Mouse (Mus musculus): ENCODE measurements at regions not wholly inside any gene's neighbourhood (a gene's known extent, or its start where the extent isn't known, plus 50 kb on each side); places are given as distances from the start of the nearest gene placed in this dataset.

DNA sequence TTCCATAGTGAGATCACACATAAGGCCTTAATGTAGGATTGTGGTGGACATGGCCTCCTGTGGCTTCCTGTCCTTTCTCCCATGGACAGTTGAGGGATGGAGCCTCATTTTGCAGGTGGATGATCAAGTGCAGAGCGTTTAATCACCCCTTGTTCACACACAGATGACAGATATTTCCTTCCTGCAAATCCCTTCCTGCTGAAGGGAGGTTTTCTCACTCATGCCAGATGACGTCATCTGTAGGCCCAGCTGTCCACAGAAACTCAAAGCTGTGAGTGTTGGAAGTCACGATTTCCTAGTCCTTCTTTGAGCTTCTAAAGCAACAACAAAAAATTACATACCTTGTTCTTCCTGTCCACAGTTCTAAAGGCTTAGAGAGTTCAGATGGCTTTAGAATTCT, 1935.3 kb upstream of the Lrrc6 start:
- DNase-seq, result no peak

DNA sequence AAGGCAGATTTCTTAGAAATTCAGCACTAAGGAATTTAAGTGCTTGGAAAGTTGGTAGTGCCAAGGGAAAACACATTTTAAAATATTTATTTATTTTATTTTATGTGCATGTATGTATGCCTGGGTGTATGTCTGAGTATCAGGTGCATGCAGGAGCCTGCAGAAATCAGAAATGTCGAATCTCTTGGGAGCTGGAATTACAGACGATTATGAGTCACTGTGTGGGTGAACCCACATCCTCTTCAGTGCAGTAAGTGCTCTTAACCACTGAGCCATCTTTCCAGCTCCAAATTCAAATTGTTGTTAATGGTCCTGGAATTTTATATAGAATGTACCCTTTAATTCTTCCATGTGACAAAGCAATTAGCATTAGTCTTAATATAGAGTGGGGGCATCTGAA, 1930.5 kb upstream of the Lrrc6 start:
- no peak for DNase-seq

DNA sequence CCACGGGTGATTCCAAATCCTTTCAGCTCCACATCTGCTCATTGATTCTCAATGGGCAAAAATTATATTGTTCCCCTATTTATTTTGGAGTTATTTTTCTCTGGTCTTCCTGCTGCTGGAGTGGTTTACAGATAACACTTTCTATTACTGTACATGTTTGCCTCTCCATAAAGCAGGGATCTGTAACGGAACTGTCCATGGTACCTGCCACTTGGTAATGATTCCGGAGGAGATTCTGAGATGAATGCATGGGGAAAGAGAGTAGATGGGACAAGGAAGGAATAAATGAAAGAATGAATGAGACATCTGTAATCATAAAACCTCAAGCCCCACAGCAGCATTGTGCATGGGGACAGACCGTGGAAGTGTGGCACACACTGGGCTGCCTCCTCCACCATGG, 1929.8 kb upstream of the Lrrc6 start:
- no peak for DNase-seq

DNA sequence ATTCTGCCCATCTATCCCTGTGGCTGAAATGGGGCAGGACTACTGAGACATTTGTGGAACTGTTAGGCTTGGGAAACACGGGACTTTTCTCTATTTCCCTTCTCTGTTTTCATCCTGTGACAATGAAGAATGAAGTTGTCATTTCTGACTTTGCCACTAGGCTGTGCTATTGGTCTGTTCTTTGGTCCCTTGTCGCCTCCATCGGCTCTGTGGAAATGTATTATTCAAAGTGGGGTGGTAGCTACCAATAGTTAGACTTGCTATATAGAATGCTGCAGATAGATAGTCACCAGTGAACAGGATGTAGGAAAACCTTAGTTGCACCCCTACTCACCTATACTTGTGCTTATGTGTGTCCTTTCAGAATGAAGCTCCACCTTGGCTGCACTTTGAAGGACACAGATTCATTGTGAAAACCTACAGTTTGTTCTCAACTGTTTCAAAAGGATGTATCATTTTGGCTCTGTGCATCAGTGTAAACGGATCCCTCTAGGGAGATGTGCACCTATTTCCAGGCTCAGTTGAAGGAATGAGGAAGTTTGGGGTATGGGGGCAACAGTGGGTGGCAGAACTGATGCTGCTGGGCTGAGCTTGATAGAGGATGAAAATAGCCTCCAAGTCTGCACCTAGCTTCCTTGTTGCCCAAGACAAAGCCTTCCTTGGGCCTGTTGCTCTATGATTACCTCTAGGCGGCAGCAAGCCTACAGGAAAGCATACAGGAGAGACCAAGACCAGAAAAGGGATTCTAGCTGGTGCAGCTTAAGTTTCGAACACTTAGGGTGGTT, 1927.9 kb upstream of the Lrrc6 start:
- DNase-seq, result peak in 1 of 2 experiments; percentile 8

DNA sequence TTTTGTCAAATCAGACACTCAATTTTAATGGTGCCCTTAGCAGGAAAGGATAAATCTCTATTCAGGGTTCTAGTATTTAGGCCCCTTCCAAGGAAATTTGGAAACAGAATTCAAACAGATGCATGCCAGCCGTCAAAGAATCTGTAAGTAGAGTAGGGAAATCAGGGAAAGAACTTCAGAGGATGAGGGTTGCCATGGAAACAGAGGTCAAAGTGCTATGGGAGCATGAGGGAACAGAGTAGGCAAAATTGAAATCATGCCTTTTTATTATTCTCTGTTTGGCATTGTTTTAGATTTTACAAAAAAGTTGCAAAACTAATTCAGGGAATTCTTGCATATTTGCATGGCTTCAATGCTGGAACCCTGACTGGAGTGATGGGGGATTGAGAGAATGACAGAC, 1916.4 kb upstream of the Lrrc6 start:
- no peak for DNase-seq

DNA sequence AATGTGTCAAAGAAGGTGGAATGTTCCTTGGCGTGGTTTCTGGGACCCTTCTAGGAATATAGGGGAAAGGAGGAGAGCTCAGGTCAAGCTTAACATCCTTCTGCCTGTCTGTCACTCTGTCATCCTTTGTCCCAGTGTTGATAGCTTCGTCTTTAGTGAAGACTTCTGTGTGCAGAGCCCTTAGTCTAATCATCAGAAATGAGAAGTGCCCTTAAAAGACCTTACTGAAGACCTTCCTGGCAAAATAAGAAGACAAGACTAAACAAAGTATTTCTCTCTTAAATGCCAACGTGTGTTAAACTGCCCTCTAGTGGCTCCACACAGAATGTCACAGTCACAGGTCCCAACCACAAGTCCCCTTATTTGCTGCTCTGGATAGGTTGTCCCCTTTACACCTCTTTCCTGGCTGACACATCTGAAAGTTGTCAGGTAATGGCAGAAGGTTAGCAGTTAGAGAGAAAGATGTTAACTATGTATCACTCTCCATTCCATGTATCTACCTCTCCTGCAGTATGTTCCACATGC, 1914.8 kb upstream of the Lrrc6 start:
- DNase-seq, result peak in 1 of 2 experiments; percentile 21

DNA sequence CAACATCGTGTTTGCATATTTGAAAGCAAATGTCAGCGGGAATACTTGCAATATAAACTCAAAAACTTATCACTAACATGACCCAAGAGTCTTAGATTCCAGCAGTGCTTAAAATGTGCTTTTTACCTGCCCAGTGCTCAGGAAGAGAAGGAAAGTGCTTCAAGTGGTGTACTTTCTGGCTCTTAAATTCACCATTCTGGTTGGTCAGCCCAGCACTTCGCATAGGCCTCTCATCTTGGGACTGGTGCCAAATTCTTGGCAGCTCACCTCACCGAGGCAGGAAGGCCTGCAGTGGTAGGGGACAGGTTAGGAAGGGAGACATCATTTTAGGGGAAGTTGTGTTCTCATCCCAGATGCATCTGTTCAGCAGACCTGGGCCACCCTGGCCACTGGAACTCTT, 1913.3 kb upstream of the Lrrc6 start:
- DNase-seq, result no peak

DNA sequence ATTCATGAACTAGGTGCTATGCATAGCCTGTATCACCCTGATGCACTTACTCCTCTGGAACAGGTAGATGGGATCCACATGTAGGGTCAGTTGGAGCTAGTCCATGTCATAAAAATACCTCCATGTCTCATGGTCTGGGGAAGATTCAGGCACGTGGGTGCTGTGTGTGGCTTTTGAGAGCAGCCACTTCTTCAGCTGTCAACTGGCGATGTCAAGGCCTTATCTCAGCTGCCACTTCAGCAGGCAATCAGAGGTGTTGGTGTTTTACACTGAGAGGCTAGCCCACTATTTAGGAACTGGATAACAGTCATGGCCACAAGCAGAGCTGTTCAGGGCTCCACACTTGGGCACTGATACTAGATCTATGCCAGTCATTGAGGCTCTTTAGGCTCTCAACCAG, 1912.0 kb upstream of the Lrrc6 start:
- DNase-seq, result no peak

DNA sequence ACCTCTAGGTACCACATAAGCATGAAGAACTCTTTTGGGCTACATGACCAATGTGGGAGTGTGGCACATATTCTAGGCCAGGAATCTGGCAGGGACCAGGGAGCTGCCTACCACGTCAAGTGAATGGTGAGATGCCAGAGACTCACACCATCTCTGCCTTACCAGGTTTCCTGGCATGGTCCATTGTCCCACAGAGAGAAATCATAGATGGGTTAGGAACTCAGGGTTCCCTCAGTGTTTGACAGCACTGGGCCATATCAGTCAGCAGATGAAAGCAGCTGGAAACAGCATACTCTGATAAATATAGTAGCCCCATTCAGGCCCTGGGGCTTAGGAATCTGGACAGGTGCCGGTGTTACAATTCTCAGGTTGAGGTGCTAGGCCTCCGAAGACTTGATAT, 1911.4 kb upstream of the Lrrc6 start:
- DNase-seq, result no peak

DNA sequence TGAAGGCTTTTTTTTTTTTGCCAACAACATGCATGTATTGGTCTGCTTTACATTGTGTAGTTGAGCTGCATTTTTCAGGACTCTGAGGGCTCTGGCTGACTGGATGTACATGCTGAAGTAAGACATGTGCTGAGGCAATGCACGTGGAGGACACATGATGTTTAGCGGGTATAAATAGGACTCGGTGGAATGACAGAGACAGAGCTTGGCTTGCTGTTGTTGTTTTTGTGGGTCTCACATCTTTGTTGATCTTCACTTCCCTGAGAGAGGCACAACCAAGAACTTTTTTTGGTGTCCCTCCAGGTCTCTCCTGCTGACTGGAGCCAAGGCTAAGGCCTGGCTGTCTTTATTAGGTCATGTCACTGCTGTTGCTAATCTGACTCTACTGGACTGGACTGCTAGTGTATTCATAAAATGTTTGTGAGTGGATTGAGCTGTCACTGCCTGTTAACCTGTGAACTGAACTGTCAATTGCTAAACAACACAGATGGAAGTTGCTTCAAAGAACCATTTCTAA, 1902.9 kb upstream of the Lrrc6 start:
- DNase-seq, result no peak

DNA sequence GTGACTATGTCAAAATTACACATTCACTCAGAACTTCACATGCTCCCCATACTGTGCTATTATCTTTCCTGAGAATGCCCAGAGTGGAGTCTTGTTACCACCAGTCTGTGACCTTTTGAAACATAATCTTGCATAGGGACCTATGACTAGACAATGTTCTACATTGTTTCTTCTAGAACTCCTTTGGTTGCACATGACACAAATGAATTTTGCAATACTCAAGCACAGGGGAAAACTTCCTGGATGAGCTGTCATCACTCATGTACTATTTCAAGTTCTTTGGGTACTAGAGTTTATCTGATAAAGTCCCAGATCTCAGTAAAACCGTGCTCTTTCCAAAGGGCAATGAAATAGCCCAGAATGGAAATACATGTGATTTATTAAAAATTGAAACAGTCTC, 1901.0 kb upstream of the Lrrc6 start:
- no peak for DNase-seq

DNA sequence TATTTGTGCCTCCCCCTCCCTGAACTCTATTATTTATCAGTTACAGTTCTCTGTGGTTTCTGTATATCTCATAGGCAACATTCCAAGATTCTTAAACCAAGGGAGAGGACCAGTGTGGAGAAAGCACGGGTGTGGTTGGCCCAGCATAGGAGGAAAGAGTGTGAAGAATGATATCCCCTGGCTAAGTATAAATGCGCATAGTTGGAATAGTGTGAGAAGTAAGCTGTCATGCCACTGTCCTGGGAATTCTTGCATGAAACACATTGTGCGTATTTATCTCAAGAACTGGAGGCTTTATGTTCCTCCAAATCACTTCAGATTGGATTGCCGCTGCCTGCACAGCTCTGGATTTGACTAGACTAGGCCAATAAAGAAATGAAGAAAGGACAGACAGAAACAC, 1900.3 kb upstream of the Lrrc6 start:
- no peak for DNase-seq

DNA sequence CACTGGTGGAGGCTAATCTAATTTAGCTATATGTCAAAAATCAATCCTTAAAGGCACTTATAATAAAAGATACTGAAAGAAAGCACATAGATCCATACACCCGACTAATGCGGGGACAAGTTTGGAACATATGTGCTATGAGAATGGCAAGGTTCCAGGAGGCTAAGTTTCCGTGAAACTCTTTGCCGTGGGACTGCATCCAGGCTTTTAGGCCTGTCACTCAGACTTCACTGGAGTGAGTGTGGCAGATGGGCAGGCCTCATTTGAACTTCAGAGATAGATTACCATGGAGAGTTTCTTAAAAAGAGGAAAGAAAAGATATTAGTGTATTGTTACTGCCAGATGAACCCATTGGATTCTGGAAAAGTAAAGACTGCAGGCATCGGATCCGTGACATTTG, 1895.9 kb upstream of the Lrrc6 start:
- DNase-seq, result no peak

DNA sequence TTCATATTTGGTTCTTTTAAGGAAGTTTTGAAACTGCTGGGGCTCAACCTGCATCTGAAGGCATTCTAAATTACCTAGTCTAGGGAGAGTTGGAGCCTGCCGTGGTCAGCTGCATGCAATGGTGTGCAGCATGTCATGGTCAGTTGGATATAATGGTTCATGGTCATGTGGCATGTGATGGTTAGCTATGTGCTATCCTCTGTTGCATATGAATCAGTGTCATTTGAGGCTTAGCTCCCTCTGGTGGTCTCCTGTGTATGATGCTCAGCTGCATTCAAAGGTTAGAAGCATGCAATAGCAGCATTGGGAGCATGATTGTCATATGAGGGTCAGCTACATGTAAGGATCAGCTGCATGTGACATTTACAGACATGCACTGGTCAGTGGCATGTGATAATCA, 1894.0 kb upstream of the Lrrc6 start:
- DNase-seq, result peak in 1 of 2 experiments; percentile 21

DNA sequence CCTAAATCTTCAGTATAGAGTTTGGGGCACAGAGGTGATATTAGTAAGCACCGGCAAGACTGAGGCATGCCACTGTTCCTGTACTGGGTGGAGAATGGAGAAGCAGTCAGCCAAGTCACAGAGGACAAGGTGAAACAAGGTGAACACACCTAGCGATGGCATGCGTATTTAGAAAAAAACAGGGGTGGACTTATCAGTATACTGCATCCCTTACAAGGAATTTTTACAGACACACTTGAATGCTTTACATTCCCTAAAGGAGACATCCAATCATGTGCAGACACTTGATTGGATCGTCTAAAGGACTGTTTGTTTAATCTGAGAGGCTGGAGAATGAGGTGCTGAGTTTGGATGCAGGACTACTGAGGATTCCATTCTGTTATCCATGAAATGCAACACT, 1893.4 kb upstream of the Lrrc6 start:
- DNase-seq, result no peak

DNA sequence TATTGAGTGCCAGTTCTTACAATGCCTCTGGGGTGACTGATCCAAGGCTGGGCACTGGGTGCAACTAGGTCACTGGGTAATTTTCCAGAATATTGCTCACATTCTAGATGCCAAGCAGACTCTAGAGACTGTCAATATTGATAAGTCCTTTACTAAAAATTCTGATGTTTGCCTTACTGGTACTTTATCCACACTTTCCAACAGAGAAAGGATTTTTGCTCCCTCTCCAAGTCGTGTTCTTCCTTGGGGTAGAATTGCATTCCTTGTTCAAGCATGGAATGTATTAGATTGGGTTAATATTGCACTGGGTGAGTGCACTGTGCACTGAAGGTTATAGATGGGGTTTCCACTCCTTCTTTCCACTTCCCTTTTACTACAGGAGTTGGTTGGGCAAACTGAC, 1891.0 kb upstream of the Lrrc6 start:
- DNase-seq, result no peak

DNA sequence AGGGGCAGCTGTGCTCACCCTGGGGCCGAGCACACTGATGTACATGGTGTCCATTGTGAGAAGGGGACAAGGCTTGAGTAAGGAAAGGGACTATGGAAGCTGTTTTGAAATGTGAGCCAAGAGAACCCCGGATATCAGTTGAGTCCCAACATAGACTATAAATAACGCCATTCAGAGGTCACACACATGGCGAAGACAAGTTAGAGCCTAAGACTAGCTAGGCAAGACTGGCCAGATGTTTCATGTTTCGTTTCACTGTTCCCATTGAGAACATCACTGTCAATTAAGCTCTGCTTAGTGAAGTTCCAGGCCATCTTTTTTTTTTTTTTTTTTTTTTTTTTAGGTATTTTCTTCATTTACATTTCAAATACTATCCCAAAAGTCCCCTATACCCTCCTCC, 1889.1 kb upstream of the Lrrc6 start:
- DNase-seq, result no peak

DNA sequence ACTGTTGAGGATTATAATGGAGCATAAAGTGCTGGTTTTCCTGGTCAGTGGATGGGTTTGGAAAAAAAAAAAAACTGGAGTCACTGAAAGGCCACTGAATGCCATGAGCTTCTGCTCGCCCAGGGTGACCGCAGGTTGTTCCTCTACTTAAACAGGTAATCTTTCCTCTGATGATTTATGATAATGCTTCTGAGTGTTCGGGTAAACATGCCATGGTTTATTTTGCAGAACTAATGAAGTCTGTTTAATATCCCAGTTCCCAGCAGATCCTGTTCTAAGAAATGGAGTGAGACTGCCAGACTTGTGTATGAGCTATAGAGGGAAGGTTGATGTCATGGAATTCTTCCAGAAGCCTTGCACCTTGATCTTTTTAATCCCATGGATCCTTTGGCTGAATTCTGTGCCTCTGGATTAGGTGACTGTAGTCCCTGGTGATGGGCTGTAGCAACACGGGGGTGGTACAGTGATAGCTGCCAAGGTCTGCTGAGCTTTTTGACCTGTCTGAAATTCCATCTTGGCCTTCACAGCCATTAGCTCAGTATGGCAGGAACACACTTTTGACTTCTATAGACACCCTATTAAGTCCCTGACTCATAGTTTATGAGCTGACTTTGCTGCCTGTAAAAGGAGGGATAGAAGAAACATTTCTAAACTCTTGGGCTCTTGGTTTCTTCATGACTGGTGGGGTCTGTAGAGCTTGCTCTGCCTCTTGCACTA, 1886.8 kb upstream of the Lrrc6 start:
- no peak for DNase-seq

DNA sequence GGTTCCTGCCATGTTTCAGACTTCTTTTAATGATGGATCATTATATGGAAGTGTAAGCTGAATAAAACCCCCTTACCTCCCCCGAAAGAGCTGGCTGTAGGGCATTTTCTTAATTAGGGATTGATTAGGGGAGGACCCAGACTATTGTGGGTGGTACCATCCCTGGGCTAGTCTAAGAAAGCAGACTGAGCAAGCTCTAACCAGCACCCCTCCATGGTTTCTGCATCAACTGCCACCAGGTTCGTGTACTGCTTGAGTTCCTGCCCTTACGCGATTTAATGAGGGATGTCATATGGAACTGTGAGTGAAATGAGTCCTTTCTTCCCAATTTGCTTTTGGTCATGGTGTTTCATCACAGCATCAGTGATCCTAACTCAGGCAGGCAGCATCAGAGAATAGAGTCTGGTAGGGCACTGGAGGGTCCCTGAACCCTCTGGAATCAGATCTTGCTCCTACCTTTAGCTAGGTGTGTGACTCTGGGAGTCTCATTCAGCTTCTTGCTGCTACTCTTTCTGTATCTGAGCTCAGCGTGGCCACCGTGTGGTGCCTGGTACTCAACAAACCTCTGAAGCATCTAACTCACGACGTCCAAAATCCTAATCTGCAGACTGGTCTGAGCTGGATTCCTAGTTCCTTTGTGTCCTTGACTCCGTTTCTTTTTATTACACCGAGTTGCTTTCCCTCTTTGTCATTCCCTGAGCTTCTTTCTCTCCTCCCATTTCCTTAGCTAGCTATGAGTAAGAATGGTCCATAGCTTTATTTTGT, 1884.0 kb upstream of the Lrrc6 start:
- DNase-seq, result no peak

DNA sequence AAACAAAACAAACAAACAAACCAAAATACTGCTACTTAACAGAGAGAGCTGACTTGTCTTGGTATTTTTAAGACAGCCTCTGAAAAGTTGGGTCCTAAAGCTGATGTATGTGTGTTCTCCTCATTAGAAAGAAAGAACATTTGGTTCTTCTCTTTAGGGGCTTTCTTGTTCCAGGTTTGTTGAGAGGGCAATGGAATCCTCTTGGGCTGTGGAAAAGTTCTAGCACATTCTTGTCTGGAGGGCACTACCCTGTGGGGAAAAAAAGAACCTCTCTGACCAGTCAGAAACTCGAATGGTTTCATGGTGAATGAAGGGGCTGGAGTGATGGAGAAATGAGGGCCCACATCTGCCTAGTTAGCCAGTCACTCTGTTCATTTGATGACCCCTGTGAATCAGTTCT, 1874.5 kb upstream of the Lrrc6 start:
- no peak for DNase-seq

DNA sequence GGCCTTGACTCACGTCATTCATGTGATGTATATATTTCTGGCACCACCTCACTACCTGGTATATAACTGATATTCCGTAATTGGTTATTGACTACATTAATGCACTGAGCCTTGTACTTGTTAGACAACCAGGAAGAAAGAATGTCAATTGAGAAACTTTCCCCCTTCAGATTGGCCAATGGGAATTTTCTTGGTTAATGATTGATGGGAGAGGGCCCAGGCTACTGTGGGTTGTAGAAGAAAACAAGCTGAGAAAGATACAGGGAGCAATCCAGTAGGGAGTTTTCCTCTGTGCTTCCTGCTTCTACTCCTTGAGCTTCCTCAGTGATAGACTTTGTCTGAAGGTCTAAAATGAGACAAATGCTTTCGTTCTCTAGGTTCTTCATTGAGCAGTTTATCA, 1866.1 kb upstream of the Lrrc6 start:
- DNase-seq, result no peak

DNA sequence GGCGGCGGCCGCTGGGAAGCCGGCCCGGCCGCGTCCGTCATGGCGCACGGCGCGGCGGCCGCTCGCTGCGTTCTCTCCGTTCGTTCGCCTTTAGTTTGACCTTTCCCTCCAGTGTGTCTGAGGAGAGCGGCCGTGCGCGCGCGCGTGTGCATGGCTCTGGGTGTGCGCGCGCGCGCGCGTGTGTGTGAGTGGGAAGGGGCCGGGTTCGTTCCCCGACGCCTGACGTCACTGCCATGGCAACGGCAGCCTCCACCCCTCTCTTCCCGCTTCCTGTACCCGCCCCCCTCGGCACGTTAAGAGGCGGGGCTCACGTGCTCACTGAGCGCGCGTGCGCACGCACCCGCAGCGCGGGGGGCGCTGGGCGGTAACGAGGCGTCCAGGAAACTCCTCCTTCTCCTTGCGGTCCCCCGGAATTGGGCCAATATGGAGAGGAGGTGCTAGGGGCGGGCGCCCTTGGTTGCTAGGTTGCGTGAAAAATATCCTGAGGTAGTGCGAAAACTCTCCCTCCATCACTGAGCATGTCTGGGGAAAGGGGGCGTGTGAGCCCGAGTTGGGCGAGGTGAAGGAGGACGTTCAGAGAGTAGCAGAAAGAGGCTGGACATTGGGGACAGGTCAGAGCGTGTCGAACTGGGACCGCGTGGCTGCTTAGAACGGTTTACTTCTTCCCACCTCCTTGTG, 1862.5 kb upstream of the Lrrc6 start:
- DNase-seq, result peak; percentile 99

Data from spleen, adult 18-20 months (tissue).